Mouse (Mus musculus): Measurements from ENCODE around the gene Tsfm. TPM values are rescaled to one million over a fixed set of nuclear protein-coding genes. Genes with fewer than 3 reads are reported as not detected.

The Tsfm gene
- polyA plus RNA-seq, 1 experiment, result 45.2 TPM

DNA sequence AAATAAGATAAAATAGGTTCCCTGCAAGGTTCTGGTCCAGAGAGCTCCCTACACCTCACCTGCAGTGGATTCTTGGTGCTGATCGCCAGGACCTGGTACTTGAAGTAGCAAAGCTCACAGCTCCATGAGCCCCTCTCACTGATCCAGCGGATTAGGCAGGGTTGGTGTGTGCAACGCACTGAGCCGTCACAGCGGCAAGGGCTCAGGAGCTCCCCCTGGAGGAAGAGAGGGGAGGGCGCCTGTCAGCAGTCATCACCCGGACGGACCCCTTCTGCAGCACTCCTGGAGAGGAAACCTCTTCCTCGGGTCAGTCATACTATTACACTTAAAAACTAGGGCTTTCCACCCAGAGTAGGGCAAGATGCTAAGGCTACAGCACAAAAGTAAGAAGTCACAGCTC lies 27.5 kb upstream of the Tsfm start:
- Histone ChIP-seq H3K27ac (ENCODE audit: insufficient read depth, low read length) (no peak overlapping the region), H3K4me1 (ENCODE audit: control insufficient read depth, insufficient read depth, low read length) (no peaks in the 10 kb centered on the region; the same call in 1 of the 2 replicates), H3K27me3 (ENCODE audit: control insufficient read depth, insufficient read depth, low read length) (no peaks in the 10 kb centered on the region), H3K4me3 (replicated peaks; ENCODE audit: insufficient read depth, low read depth, low read length) (peak overlapping the region; percentile 61)
- peak; percentile 74 to 83 for DNase-seq
- WGBS, result under 1% methylated on average over 9 of the region's 9 CpGs
- no peak for TF ChIP-seq POLR2A (IDR thresholded peaks at IDR 0.05; ENCODE audit: borderline replicate concordance, insufficient read depth, low read length)
- TF ChIP-seq CTCF (IDR thresholded peaks at IDR 0.05; ENCODE audit: borderline replicate concordance, insufficient read depth, low read depth, low read length), result peak; percentile 93

DNA sequence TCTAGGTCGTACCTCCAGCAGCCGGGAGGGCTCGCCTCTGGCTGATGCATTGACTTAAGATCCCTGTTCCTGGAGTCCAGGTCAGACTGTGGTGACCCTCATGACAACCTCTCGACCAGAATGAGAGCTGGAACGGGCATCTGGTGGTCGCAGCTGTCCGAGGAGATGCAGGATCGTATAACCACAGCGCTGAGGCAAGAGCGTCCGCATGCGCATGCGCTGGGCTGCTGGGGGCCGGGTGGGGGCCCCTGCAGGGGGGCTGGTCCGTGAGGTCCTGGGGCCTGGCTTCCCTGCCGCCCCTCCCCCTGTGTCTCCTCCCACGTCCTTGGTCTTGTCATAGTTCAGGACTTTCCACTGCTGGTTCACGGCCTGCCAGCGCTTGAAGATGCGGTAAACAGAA lies 25.9 kb upstream of the Tsfm start:
- Histone ChIP-seq H3K4me1 (ENCODE audit: control insufficient read depth, insufficient read depth, low read length) (no peaks in the 10 kb centered on the region; the same call in 1 of the 2 replicates), H3K27me3 (ENCODE audit: control insufficient read depth, insufficient read depth, low read length) (no peaks in the 10 kb centered on the region), H3K27ac (ENCODE audit: insufficient read depth, low read length) (no peak overlapping the region), H3K4me3 (replicated peaks; ENCODE audit: insufficient read depth, low read depth, low read length) (no peak overlapping the region)
- peak in 1 of 2 experiments; percentile 12 for DNase-seq
- 85% methylated on average over 20 of the region's 20 CpGs for WGBS
- TF ChIP-seq CTCF (IDR thresholded peaks at IDR 0.05; ENCODE audit: borderline replicate concordance, insufficient read depth, low read depth, low read length) (no peak), POLR2A (IDR thresholded peaks at IDR 0.05; ENCODE audit: borderline replicate concordance, insufficient read depth, low read length) (no peak)

DNA sequence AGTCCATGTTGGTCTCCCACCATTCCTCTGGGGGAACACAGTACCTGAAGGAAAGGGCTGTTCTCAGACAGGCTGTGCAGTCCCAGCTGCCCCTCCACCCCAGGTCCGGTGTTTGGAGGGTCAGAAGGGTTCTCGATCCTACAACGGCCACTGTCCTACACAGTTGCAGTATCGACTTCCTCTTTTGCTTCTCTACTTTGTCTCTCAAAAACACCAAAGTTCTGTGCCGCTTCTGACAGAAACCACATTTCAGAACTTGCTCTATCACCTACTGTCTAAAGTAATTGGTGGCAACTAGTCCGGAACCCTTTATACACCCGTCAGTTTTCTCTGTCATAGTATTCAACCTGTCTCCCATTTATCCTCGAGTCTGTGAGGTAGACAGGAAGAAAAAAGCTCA lies 24.8 kb upstream of the Tsfm start:
- Histone ChIP-seq H3K27me3 (ENCODE audit: control insufficient read depth, insufficient read depth, low read length) (peaks cover 2% of the 10 kb centered on the region; the same call in 1 of the 2 replicates), H3K4me3 (replicated peaks; ENCODE audit: insufficient read depth, low read depth, low read length) (no peak overlapping the region), H3K27ac (ENCODE audit: insufficient read depth, low read length) (no peak overlapping the region), H3K4me1 (ENCODE audit: control insufficient read depth, insufficient read depth, low read length) (no peaks in the 10 kb centered on the region; the same call in 1 of the 2 replicates)
- TF ChIP-seq POLR2A (IDR thresholded peaks at IDR 0.05; ENCODE audit: borderline replicate concordance, insufficient read depth, low read length) (no peak), CTCF (IDR thresholded peaks at IDR 0.05; ENCODE audit: borderline replicate concordance, insufficient read depth, low read depth, low read length) (no peak)
- WGBS, result 91% methylated on average over 8 of the region's 8 CpGs
- no peak for DNase-seq

DNA sequence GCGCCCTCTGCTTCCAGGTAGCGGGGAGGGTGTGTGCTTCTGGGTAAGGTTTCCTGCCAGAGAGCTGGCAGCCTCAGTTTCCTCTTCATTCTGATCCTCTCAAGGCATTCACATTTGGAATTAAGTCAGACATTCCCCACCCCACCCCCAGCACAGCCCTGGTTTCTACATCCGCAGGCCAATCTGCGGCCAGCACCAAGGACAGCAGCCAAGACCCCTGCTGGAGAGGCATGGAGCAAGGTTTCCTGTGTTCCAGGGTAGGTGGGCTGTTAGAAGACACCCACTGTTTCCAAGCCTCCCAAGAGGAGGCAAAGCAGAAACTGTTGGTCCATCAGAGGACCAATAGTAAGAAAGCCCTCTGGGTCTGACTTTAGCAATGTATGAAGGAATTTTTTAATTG lies 24.0 kb upstream of the Tsfm start:
- TF ChIP-seq POLR2A (IDR thresholded peaks at IDR 0.05; ENCODE audit: borderline replicate concordance, insufficient read depth, low read length), result no peak
- TF ChIP-seq CTCF (IDR thresholded peaks at IDR 0.05; ENCODE audit: borderline replicate concordance, insufficient read depth, low read depth, low read length), result no peak
- Histone ChIP-seq H3K27ac (ENCODE audit: insufficient read depth, low read length) (no peak overlapping the region), H3K4me1 (ENCODE audit: control insufficient read depth, insufficient read depth, low read length) (no peaks in the 10 kb centered on the region; the same call in 1 of the 2 replicates), H3K4me3 (replicated peaks; ENCODE audit: insufficient read depth, low read depth, low read length) (no peak overlapping the region), H3K27me3 (ENCODE audit: control insufficient read depth, insufficient read depth, low read length) (peaks cover 2% of the 10 kb centered on the region; the same call in 1 of the 2 replicates)
- 42% methylated on average over 4 of the region's 4 CpGs for WGBS
- DNase-seq, result peak in 1 of 2 experiments; percentile 14

DNA sequence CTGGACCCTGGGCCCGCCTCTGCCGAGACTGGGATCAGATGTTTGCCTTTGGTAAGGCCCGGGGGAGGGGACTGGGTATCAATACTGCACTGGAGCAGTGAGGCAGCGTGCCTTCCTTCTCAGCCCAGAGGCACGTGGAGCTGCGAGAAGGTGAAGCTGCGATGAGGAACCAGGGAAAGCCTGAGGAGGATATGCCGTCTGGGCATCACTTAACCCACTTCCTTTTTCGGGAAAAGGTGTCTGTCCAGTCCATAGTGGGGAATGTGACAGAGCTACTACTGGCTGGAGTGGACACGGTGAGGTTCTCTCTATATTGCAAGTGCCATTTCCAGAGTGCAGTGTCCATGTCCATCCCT lies 19.5 kb upstream of the Tsfm start:
- no peak for DNase-seq
- H3K27ac ChIP-seq (ENCODE audit: insufficient read depth, low read length), result no peak overlapping the region
- no peaks in the 10 kb centered on the region; the same call in 1 of the 2 replicates for H3K4me1 ChIP-seq (ENCODE audit: control insufficient read depth, insufficient read depth, low read length)
- no peak overlapping the region for H3K4me3 ChIP-seq (replicated peaks; ENCODE audit: insufficient read depth, low read depth, low read length)
- TF ChIP-seq POLR2A (IDR thresholded peaks at IDR 0.05; ENCODE audit: borderline replicate concordance, insufficient read depth, low read length) (no peak), CTCF (IDR thresholded peaks at IDR 0.05; ENCODE audit: borderline replicate concordance, insufficient read depth, low read depth, low read length) (no peak)
- peaks cover 2% of the 10 kb centered on the region; the same call in 1 of the 2 replicates for H3K27me3 ChIP-seq (ENCODE audit: control insufficient read depth, insufficient read depth, low read length)
- WGBS, result 25% methylated on average over 10 of the region's 10 CpGs

DNA sequence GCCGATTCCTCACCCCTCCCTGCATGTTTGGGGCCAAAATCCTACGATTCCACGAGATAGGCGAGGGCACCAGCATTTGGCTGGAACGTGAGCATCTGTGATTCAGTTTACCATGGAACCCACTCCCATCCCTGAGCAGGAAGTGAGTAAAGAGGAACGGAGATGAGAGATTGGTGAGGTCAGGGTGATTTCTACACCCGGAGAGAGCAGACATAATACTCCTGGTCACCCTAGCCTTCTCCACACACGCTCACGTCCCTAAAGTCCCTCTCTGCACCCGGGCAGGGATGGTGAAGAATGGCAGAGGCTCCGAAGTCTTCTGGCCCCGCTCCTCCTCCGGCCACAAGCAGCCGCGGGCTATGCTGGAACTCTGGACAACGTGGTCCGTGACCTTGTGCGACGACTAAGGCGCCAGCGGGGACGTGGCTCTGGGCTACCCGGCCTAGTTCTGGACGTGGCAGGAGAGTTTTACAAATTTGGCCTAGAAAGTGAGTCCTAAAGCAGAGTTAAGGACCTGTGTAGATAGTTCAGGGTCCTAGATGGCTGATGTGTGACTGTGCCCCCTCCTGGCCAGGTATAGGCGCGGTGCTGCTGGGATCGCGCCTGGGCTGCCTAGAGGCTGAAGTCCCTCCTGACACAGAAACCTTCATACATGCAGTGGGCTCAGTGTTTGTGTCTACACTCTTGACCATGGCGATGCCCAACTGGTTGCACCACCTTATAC lies 18.9 kb upstream of the Tsfm start:
- DNase-seq, result no peak
- 2% methylated on average over 29 of the region's 29 CpGs for WGBS
- H3K4me3 ChIP-seq (replicated peaks; ENCODE audit: insufficient read depth, low read depth, low read length), result peak overlapping the region; percentile 32
- TF ChIP-seq CTCF (IDR thresholded peaks at IDR 0.05; ENCODE audit: borderline replicate concordance, insufficient read depth, low read depth, low read length), result peak; percentile 32; the same call in 1 of the 2 replicates
- no peak for TF ChIP-seq POLR2A (IDR thresholded peaks at IDR 0.05; ENCODE audit: borderline replicate concordance, insufficient read depth, low read length)
- H3K27ac ChIP-seq (ENCODE audit: insufficient read depth, low read length), result no peak overlapping the region
- H3K27me3 ChIP-seq (ENCODE audit: control insufficient read depth, insufficient read depth, low read length), result peaks cover 2% of the 10 kb centered on the region; the same call in 1 of the 2 replicates
- H3K4me1 ChIP-seq (ENCODE audit: control insufficient read depth, insufficient read depth, low read length), result no peaks in the 10 kb centered on the region; the same call in 1 of the 2 replicates

DNA sequence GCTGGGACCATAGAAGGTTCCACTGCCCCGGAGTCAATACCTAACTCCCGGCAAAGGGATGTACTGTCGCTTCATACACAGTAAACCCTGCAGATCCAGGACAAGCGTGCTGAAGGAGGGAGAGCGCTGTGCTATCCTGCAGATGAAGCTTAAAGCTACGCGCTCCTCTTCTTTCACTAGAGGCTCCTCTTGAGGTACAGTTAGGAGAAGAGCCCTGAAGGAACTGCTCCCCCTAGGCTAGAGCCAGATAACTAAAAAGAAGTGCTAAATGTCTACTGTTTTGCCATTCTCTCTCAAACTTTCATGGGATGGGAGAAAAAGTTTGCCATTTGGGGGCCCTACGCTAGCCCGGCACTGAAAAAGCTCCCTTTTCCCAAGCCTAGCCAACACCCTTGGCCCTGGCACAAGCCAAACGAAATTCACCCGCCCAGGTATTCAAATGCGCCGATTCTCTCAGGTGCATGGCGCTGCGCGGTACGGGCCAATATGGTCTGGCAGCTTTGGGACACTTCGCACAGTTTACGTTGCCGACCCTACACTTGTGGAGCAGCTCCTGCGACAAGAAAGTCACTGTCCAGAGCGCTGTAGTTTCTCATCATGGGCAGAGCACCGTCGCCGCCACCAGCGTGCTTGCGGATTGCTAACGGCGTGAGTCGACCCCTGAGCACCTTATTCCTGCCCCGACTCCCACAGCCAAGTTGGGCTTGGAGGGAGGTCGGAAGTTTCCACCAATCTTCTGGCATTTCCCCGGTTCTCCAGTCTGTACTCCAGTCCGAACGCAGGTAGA lies 18.2 kb upstream of the Tsfm start:
- no peak for TF ChIP-seq CTCF (IDR thresholded peaks at IDR 0.05; ENCODE audit: borderline replicate concordance, insufficient read depth, low read depth, low read length)
- TF ChIP-seq POLR2A (IDR thresholded peaks at IDR 0.05; ENCODE audit: borderline replicate concordance, insufficient read depth, low read length), result no peak
- Histone ChIP-seq H3K27ac (ENCODE audit: insufficient read depth, low read length) (no peak overlapping the region), H3K4me3 (replicated peaks; ENCODE audit: insufficient read depth, low read depth, low read length) (peak overlapping the region; percentile 32), H3K4me1 (ENCODE audit: control insufficient read depth, insufficient read depth, low read length) (no peaks in the 10 kb centered on the region), H3K27me3 (ENCODE audit: control insufficient read depth, insufficient read depth, low read length) (peaks cover 2% of the 10 kb centered on the region; the same call in 1 of the 2 replicates)
- 2% methylated on average over 35 of the region's 35 CpGs for WGBS
- no peak for DNase-seq
